Mouse (Mus musculus) liver, embryonic 11.5 days (tissue): ENCODE data around the gene Zzz3. TPM values are rescaled to one million over a fixed set of nuclear protein-coding genes. Genes with fewer than 3 reads are reported as not detected.

Experiments used
- ATAC-seq: fragments of 200-750 bp; cut with Nextera tagmentation; replicated peaks from 2 replicates; pipeline ENCODE4 v1.8.0; 2017; ENCODE audit warnings: moderate number of reproducible peaks, mild to moderate bottlenecking, moderate TSS enrichment, moderate library complexity; ENCODE audit not compliant: low FRiP score
- DNase-seq: peaks from one replicate; pipeline ENCODE4 v3.0.0-alpha.2; 2017; ENCODE audit warnings: low spot score
- H3K27ac ChIP-seq: fragments of 300-500 bp; sonication (generic); 2 replicates; pipeline ENCODE4 v1.5.1; 2014; ENCODE audit warnings: mild to moderate bottlenecking, low read depth, low read length, control low read depth
- H3K27me3 ChIP-seq: fragments of 300-500 bp; sonication (generic); replicated peaks from 2 replicates; pipeline ENCODE4 v1.6.1; 2014; ENCODE audit warnings: low read length, mixed read lengths; ENCODE audit not compliant: control insufficient read depth, insufficient read depth
- H3K36me3 ChIP-seq: fragments of 300-500 bp; sonication (generic); 2 replicates; pipeline ENCODE4 v1.6.1; 2014; ENCODE audit warnings: mild to moderate bottlenecking, low read length, moderate library complexity, mixed read lengths; ENCODE audit not compliant: control insufficient read depth, insufficient read depth
- H3K4me1 ChIP-seq: fragments of 300-500 bp; sonication (generic); replicated peaks from 2 replicates; pipeline ENCODE4 v1.6.1; 2014; ENCODE audit warnings: low read length, mixed read lengths; ENCODE audit not compliant: control insufficient read depth, insufficient read depth
- H3K4me2 ChIP-seq: fragments of 300-500 bp; sonication (generic); 2 replicates; pipeline ENCODE4 v1.6.1; 2014; ENCODE audit warnings: mild to moderate bottlenecking, control low read depth, moderate library complexity
- H3K4me3 ChIP-seq: fragments of 300-500 bp; sonication (generic); 2 replicates; pipeline ENCODE4 v1.5.1; 2014; ENCODE audit warnings: low read depth, low read length, control low read depth
- H3K9ac ChIP-seq: fragments of 300-500 bp; sonication (generic); 2 replicates; pipeline ENCODE4 v1.6.1; 2014; ENCODE audit warnings: low read depth, low read length, control low read depth
- H3K9me3 ChIP-seq: fragments of 300-500 bp; sonication (generic); 2 replicates; pipeline ENCODE4 v1.6.1; 2016; ENCODE audit warnings: low read length, inconsistent platforms, mixed read lengths; ENCODE audit not compliant: control insufficient read depth
- WGBS: fragments of 180-500 bp; shearing (Covaris S2); extraction: QIAGEN DNeasy Blood & Tissue Kit; methylation state at CpG from one replicate; pipeline ENCODE4 v1.1.7; 2014; 5-methylcytosine and 5-hydroxymethylcytosine counted together
- polyA plus RNA-seq: library from polyadenylated mRNA; unstranded; fragments of >200 nt; fragmentation: Nextera tagmentation; extraction: Ambion mirVana; gene quantifications from 2 replicates; pipeline ENCODE4 v1.2.1, GENCODE M21; 2014

Gene Zzz3
- polyA plus RNA-seq, 1 experiment from 2014 or later = 45.7 TPM

GRCm38 (mm10) chr3:152498968-152499696 lies 103.9 kb downstream of the Zzz3 start:
- H3K36me3 ChIP-seq = no peaks in the 10 kb centered on the region
- no peak overlapping the region for H3K4me3 ChIP-seq
- H3K27ac ChIP-seq = no peak overlapping the region
- H3K4me1 ChIP-seq = no peaks in the 10 kb centered on the region
- ATAC-seq (no peak), DNase-seq (no peak)
- no peak overlapping the region for H3K9ac ChIP-seq
- no peaks in the 10 kb centered on the region for H3K27me3 ChIP-seq
- H3K4me2 ChIP-seq = no peak overlapping the region
- H3K9me3 ChIP-seq = no peaks in the 10 kb centered on the region
- 81% methylated on average over 2 of the region's 2 CpGs for WGBS

DNA sequence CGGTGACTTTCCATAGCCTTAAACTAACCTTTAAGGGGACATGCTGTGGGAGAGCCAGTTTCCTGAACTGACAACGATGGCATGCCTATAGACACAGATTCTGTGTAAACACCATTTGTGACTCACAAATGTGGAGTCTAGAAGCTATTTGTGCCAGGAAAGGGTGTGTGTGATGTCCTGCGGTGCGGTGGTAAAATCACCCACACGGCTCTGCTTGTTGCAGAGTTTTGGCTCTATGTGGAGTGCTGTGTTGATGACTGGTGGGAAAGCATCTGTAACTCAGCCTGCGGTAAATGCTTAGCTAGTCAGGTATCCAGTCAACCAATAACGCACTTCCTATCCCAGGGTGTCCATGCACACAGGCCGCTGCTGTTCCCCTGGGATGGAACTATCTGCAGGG lies 112.6 kb downstream of the Zzz3 start:
- ATAC-seq (no peak), DNase-seq (no peak)
- Histone ChIP-seq H3K4me2 (no peak overlapping the region), H3K27ac (no peak overlapping the region), H3K4me1 (no peaks in the 10 kb centered on the region), H3K9ac (no peak overlapping the region), H3K9me3 (no peaks in the 10 kb centered on the region), H3K27me3 (no peaks in the 10 kb centered on the region), H3K4me3 (no peak overlapping the region), H3K36me3 (no peaks in the 10 kb centered on the region)
- WGBS = 83% methylated on average over 8 of the region's 8 CpGs

GRCm38 (mm10) chr3:152508419-152508993 lies 113.2 kb downstream of the Zzz3 start:
- WGBS = 83% methylated on average over 12 of the region's 12 CpGs
- no peaks in the 10 kb centered on the region for H3K4me1 ChIP-seq
- ATAC-seq = no peak
- no peak overlapping the region for H3K4me2 ChIP-seq
- no peak overlapping the region for H3K4me3 ChIP-seq
- DNase-seq = no peak
- no peaks in the 10 kb centered on the region for H3K27me3 ChIP-seq
- no peak overlapping the region for H3K9ac ChIP-seq
- no peak overlapping the region for H3K27ac ChIP-seq
- H3K36me3 ChIP-seq = no peaks in the 10 kb centered on the region
- H3K9me3 ChIP-seq = no peaks in the 10 kb centered on the region

- Histone ChIP-seq H3K27me3 (no peaks in the 10 kb centered on the region), H3K4me3 (no peak overlapping the region), H3K4me2 (no peak overlapping the region), H3K27ac (no peak overlapping the region), H3K9me3 (no peaks in the 10 kb centered on the region), H3K4me1 (no peaks in the 10 kb centered on the region), H3K9ac (no peak overlapping the region), H3K36me3 (no peaks in the 10 kb centered on the region)
- DNase-seq = no peak
- WGBS = 59% methylated on average over 7 of the region's 7 CpGs
- ATAC-seq = no peak
Observed at GRCm38 (mm10) chr3:152509268-152509667, 114.0 kb downstream of the Zzz3 start.

Other genes starting within 250 kb of the Zzz3 start
- 12.1 and 15.4 TPM in 2 replicates for gene Gipc2, start 229.2 kb upstream of the Zzz3 start, polyA plus RNA-seq
- gene Dnajb4, start 185.2 kb upstream of the Zzz3 start, polyA plus RNA-seq = 29.7 and 33.1 TPM in 2 replicates
- 234 and 253 TPM in 2 replicates for gene Fubp1, start 185.1 kb upstream of the Zzz3 start, polyA plus RNA-seq
- gene Nexn, start 129.1 kb upstream of the Zzz3 start, polyA plus RNA-seq = 3.7 and 5.5 TPM in 2 replicates
- 12.4 and 12.7 TPM in 2 replicates for gene Miga1, start 55.1 kb upstream of the Zzz3 start, polyA plus RNA-seq
- 42.0 and 46.1 TPM in 2 replicates for gene Usp33, start 49.0 kb upstream of the Zzz3 start, polyA plus RNA-seq